Mouse (Mus musculus): Measurements from ENCODE around the gene Wnt9a. TPM values are rescaled to one million over a fixed set of nuclear protein-coding genes. Genes with fewer than 3 reads are reported as not detected.
A peak's percentile ranks its signal among the peaks of the same experiment; 100 is the strongest.
"Not testable (repeated sequence)": the region's sequence is repeated elsewhere in the genome, so short reads cannot be mapped to it uniquely, and the experiment has no call there.

Wnt9a gene
- polyA plus RNA-seq, 1 experiment from 2014 or later, result 2.5 TPM

- ATAC-seq (replicated peaks; ENCODE audit: low FRiP score, low TSS enrichment, low read depth), result no peak
- 88% methylated on average over 9 of the region's 9 CpGs for WGBS
- no peak overlapping the region for H3K27ac ChIP-seq (ENCODE audit: low read depth)
- H3K9ac ChIP-seq (ENCODE audit: low read length), result no peak overlapping the region
- H3K4me3 ChIP-seq (ENCODE audit: low read depth, low read length), result no peak overlapping the region
- DNase-seq (ENCODE audit: low spot score), result no peak
- H3K36me3 ChIP-seq (ENCODE audit: control insufficient read depth, insufficient read depth, low read length), result no peaks in the 10 kb centered on the region
- no peaks in the 10 kb centered on the region for H3K27me3 ChIP-seq (replicated peaks; ENCODE audit: control insufficient read depth, insufficient read depth, low read length)
- no peaks in the 10 kb centered on the region for H3K9me3 ChIP-seq (ENCODE audit: control insufficient read depth, low read length)
- no peak overlapping the region for H3K4me2 ChIP-seq (ENCODE audit: low read length)
- peaks cover 14% of the 10 kb centered on the region for H3K4me1 ChIP-seq (replicated peaks; ENCODE audit: control insufficient read depth, insufficient read depth, low read length)
Observed at GRCm38 (mm10) chr11:59361291-59361690, 54.6 kb downstream of the Wnt9a start.

GRCm38 (mm10) chr11:59364007-59364406 is 57.3 kb downstream of the Wnt9a start:
- Histone ChIP-seq H3K36me3 (ENCODE audit: control insufficient read depth, insufficient read depth, low read length) (no peaks in the 10 kb centered on the region), H3K4me1 (replicated peaks; ENCODE audit: control insufficient read depth, insufficient read depth, low read length) (peaks cover 14% of the 10 kb centered on the region), H3K27me3 (replicated peaks; ENCODE audit: control insufficient read depth, insufficient read depth, low read length) (no peaks in the 10 kb centered on the region), H3K4me3 (ENCODE audit: low read depth, low read length) (no peak overlapping the region), H3K9ac (ENCODE audit: low read length) (no peak overlapping the region), H3K4me2 (ENCODE audit: low read length) (no peak overlapping the region), H3K9me3 (ENCODE audit: control insufficient read depth, low read length) (no peaks in the 10 kb centered on the region), H3K27ac (ENCODE audit: low read depth) (peak overlapping the region; percentile 57)
- ATAC-seq (replicated peaks; ENCODE audit: low FRiP score, low TSS enrichment, low read depth), result no peak
- WGBS, result 49% methylated on average over 9 of the region's 9 CpGs
- no peak for DNase-seq (ENCODE audit: low spot score)

GRCm38 (mm10) chr11:59364417-59364816 is 57.7 kb downstream of the Wnt9a start:
- ATAC-seq (replicated peaks; ENCODE audit: low FRiP score, low TSS enrichment, low read depth), result 0 out of 2 replicates have a peak, but pooled peaks have one; percentile 32
- Histone ChIP-seq H3K9me3 (ENCODE audit: control insufficient read depth, low read length) (no peaks in the 10 kb centered on the region), H3K4me3 (ENCODE audit: low read depth, low read length) (no peak overlapping the region), H3K4me1 (replicated peaks; ENCODE audit: control insufficient read depth, insufficient read depth, low read length) (peaks cover 14% of the 10 kb centered on the region), H3K27me3 (replicated peaks; ENCODE audit: control insufficient read depth, insufficient read depth, low read length) (no peaks in the 10 kb centered on the region), H3K9ac (ENCODE audit: low read length) (no peak overlapping the region), H3K27ac (ENCODE audit: low read depth) (peak overlapping the region; percentile 57), H3K36me3 (ENCODE audit: control insufficient read depth, insufficient read depth, low read length) (no peaks in the 10 kb centered on the region), H3K4me2 (ENCODE audit: low read length) (no peak overlapping the region)
- WGBS, result 26% methylated on average over 3 of the region's 3 CpGs
- DNase-seq (ENCODE audit: low spot score), result peak; percentile 72

GRCm38 (mm10) chr11:59366031-59366430 is 59.3 kb downstream of the Wnt9a start:
- H3K27ac ChIP-seq (ENCODE audit: low read depth), result no peak overlapping the region
- no peak for ATAC-seq (replicated peaks; ENCODE audit: low FRiP score, low TSS enrichment, low read depth)
- WGBS, result 74% methylated on average over 3 of the region's 3 CpGs

GRCm38 (mm10) chr11:59366633-59367032 is 59.9 kb downstream of the Wnt9a start:
- no peak overlapping the region for H3K4me2 ChIP-seq (ENCODE audit: low read length)
- DNase-seq (ENCODE audit: low spot score), result no peak
- no peak overlapping the region for H3K9ac ChIP-seq (ENCODE audit: low read length)
- H3K36me3 ChIP-seq (ENCODE audit: control insufficient read depth, insufficient read depth, low read length), result no peaks in the 10 kb centered on the region
- ATAC-seq (replicated peaks; ENCODE audit: low FRiP score, low TSS enrichment, low read depth), result no peak
- H3K27me3 ChIP-seq (replicated peaks; ENCODE audit: control insufficient read depth, insufficient read depth, low read length), result no peaks in the 10 kb centered on the region
- H3K4me1 ChIP-seq (replicated peaks; ENCODE audit: control insufficient read depth, insufficient read depth, low read length), result peaks cover 14% of the 10 kb centered on the region
- H3K27ac ChIP-seq (ENCODE audit: low read depth), result no peak overlapping the region
- no peak overlapping the region for H3K4me3 ChIP-seq (ENCODE audit: low read depth, low read length)
- no peaks in the 10 kb centered on the region for H3K9me3 ChIP-seq (ENCODE audit: control insufficient read depth, low read length)
- WGBS, result 38% methylated on average over 3 of the region's 3 CpGs

More at GRCm38 (mm10) chr11:59366031-59366430, 59.3 kb downstream of the Wnt9a start:
- H3K4me3 ChIP-seq (ENCODE audit: low read depth, low read length), result no peak overlapping the region
- no peaks in the 10 kb centered on the region for H3K36me3 ChIP-seq (ENCODE audit: control insufficient read depth, insufficient read depth, low read length)
- H3K9ac ChIP-seq (ENCODE audit: low read length), result no peak overlapping the region
- no peak for DNase-seq (ENCODE audit: low spot score)
- H3K27me3 ChIP-seq (replicated peaks; ENCODE audit: control insufficient read depth, insufficient read depth, low read length), result no peaks in the 10 kb centered on the region
- peaks cover 14% of the 10 kb centered on the region for H3K4me1 ChIP-seq (replicated peaks; ENCODE audit: control insufficient read depth, insufficient read depth, low read length)
- no peak overlapping the region for H3K4me2 ChIP-seq (ENCODE audit: low read length)
- H3K9me3 ChIP-seq (ENCODE audit: control insufficient read depth, low read length), result no peaks in the 10 kb centered on the region

GRCm38 (mm10) chr11:59367955-59368354 is 61.2 kb downstream of the Wnt9a start:
- not testable (repeated sequence) for H3K36me3 ChIP-seq (ENCODE audit: control insufficient read depth, insufficient read depth, low read length); H3K4me3 ChIP-seq (ENCODE audit: low read depth, low read length); H3K27ac ChIP-seq (ENCODE audit: low read depth); H3K9ac ChIP-seq (ENCODE audit: low read length); H3K4me2 ChIP-seq (ENCODE audit: low read length); DNase-seq (ENCODE audit: low spot score); H3K9me3 ChIP-seq (ENCODE audit: control insufficient read depth, low read length); H3K27me3 ChIP-seq (replicated peaks; ENCODE audit: control insufficient read depth, insufficient read depth, low read length); ATAC-seq (replicated peaks; ENCODE audit: low FRiP score, low TSS enrichment, low read depth)
- peaks cover 14% of the 10 kb centered on the region; the same call in 1 of the 2 replicates for H3K4me1 ChIP-seq (replicated peaks; ENCODE audit: control insufficient read depth, insufficient read depth, low read length)
- 69% methylated on average over 4 of the region's 4 CpGs for WGBS

GRCm38 (mm10) chr11:59369848-59370247 is 63.1 kb downstream of the Wnt9a start:
- WGBS, result 80% methylated on average over 11 of the region's 11 CpGs
- peaks cover 4% of the 10 kb centered on the region; the same call in 1 of the 2 replicates for H3K4me1 ChIP-seq (replicated peaks; ENCODE audit: control insufficient read depth, insufficient read depth, low read length)
- H3K4me3 ChIP-seq (ENCODE audit: low read depth, low read length), result no peak overlapping the region
- no peaks in the 10 kb centered on the region for H3K36me3 ChIP-seq (ENCODE audit: control insufficient read depth, insufficient read depth, low read length)
- no peak overlapping the region for H3K4me2 ChIP-seq (ENCODE audit: low read length)
- DNase-seq (ENCODE audit: low spot score) (no peak), ATAC-seq (replicated peaks; ENCODE audit: low FRiP score, low TSS enrichment, low read depth) (no peak)
- no peaks in the 10 kb centered on the region for H3K9me3 ChIP-seq (ENCODE audit: control insufficient read depth, low read length)
- no peaks in the 10 kb centered on the region for H3K27me3 ChIP-seq (replicated peaks; ENCODE audit: control insufficient read depth, insufficient read depth, low read length)
- no peak overlapping the region for H3K9ac ChIP-seq (ENCODE audit: low read length)
- no peak overlapping the region for H3K27ac ChIP-seq (ENCODE audit: low read depth)

- H3K9me3 ChIP-seq (ENCODE audit: control insufficient read depth, low read length), result no peaks in the 10 kb centered on the region
- 78% methylated on average over 16 of the region's 16 CpGs for WGBS
- no peaks in the 10 kb centered on the region for H3K27me3 ChIP-seq (replicated peaks; ENCODE audit: control insufficient read depth, insufficient read depth, low read length)
- H3K4me2 ChIP-seq (ENCODE audit: low read length), result no peak within 1 kb of the TSS
- no peaks in the 10 kb centered on the region for H3K4me1 ChIP-seq (replicated peaks; ENCODE audit: control insufficient read depth, insufficient read depth, low read length)
- H3K4me3 ChIP-seq (ENCODE audit: low read depth, low read length), result no peak within 1 kb of the TSS
- H3K36me3 ChIP-seq (ENCODE audit: control insufficient read depth, insufficient read depth, low read length), result no peaks in the 10 kb centered on the region
- H3K9ac ChIP-seq (ENCODE audit: low read length), result no peak within 1 kb of the TSS
- ATAC-seq (replicated peaks; ENCODE audit: low FRiP score, low TSS enrichment, low read depth) (no peak), DNase-seq (ENCODE audit: low spot score) (no peak)
- no peak within 1 kb of the TSS for H3K27ac ChIP-seq (ENCODE audit: low read depth)
Observed at GRCm38 (mm10) chr11:59375475-59375874, 68.7 kb downstream of the Wnt9a start, which contains the start of gene Prss38. Gene Prss38 (minus strand): TSS chr11:59375657.

- ATAC-seq (replicated peaks; ENCODE audit: low FRiP score, low TSS enrichment, low read depth) (no peak), DNase-seq (ENCODE audit: low spot score) (no peak)
- H3K27me3 ChIP-seq (replicated peaks; ENCODE audit: control insufficient read depth, insufficient read depth, low read length), result no peaks in the 10 kb centered on the region
- no peaks in the 10 kb centered on the region for H3K36me3 ChIP-seq (ENCODE audit: control insufficient read depth, insufficient read depth, low read length)
- WGBS, result 86% methylated on average over 3 of the region's 3 CpGs
- H3K9me3 ChIP-seq (ENCODE audit: control insufficient read depth, low read length), result no peaks in the 10 kb centered on the region
- H3K4me1 ChIP-seq (replicated peaks; ENCODE audit: control insufficient read depth, insufficient read depth, low read length), result no peaks in the 10 kb centered on the region
- H3K4me2 ChIP-seq (ENCODE audit: low read length), result no peak overlapping the region
- no peak overlapping the region for H3K9ac ChIP-seq (ENCODE audit: low read length)
- no peak overlapping the region for H3K27ac ChIP-seq (ENCODE audit: low read depth)
- no peak overlapping the region for H3K4me3 ChIP-seq (ENCODE audit: low read depth, low read length)
Observed at GRCm38 (mm10) chr11:59377999-59378398, 71.3 kb downstream of the Wnt9a start.

Measured in intestine, embryonic 14.5 days (tissue).